Mouse (Mus musculus) small intestine, adult 2 months (tissue): ENCODE data around the gene Col4a2.

ENCODE experiments used
- CTCF ChIP-seq: fragments of 200-500 bp; IDR thresholded peaks from 2 replicates; pipeline ENCODE4 v1.5.1; 2012; ENCODE audit warnings: low read depth, mild to moderate bottlenecking, control low read depth, inconsistent platforms, low read length, moderate library complexity, mixed read lengths; ENCODE audit not compliant: insufficient replicate concordance, insufficient read length; ENCODE audit errors: extremely low read depth
- POLR2A ChIP-seq: fragments of 200-500 bp; IDR thresholded peaks from 2 replicates; pipeline ENCODE4 v1.6.1; 2012; ENCODE audit warnings: low read depth, mild to moderate bottlenecking, control low read depth, inconsistent platforms, low read length, moderate library complexity

DNA sequence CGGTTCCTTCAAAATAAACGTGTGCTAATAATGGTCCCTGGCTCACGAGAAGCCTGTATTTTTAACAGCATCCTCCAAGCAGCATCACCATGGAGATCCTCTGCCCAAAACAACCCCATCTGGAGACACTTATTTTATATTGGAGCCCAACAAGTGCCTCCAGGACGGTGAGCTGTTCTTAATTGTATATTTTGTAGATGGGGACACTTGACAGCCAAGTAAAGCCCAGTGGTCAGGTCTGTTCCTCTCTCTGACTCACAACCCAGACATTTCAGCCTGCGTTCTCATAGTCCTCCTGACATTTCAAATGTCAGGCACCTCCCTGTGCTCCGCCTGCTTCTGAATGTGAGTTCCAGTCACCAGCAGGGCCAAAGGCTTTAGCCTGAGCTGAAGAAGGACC, 43.9 kb upstream of the Col4a2 start:
- no peak for TF ChIP-seq POLR2A
- TF ChIP-seq CTCF, result no peak
